Mouse (Mus musculus): ENCODE results near the gene Cby3. TPM values are rescaled to one million over a fixed set of nuclear protein-coding genes. Genes with fewer than 3 reads are reported as not detected.

The Cby3 gene
- polyA plus RNA-seq, 1 experiment, result not detected

GRCm38 (mm10) chr11:50336891-50337290, 17.4 kb upstream of the Cby3 start:
- Histone ChIP-seq H3K4me2 (ENCODE audit: low read depth) (no peak overlapping the region), H3K27me3 (ENCODE audit: control insufficient read depth, insufficient read depth, insufficient read length) (no peaks in the 10 kb centered on the region), H3K36me3 (ENCODE audit: control insufficient read depth, insufficient read depth) (no peaks in the 10 kb centered on the region), H3ac (ENCODE audit: control insufficient read depth, insufficient read length) (no peak overlapping the region), H3K79me2 (ENCODE audit: control insufficient read depth, insufficient read depth) (no peaks in the 10 kb centered on the region), H3K4me3 (no peak overlapping the region)
- TF ChIP-seq REST (IDR thresholded peaks at IDR 0.05; ENCODE audit: insufficient read depth, insufficient read length) (no peak), MYOD1 (IDR thresholded peaks at IDR 0.05; ENCODE audit: control insufficient read depth in 1 of 3, insufficient read length in 2 of 3, low read depth in 2 of 3) (no peak), CEBPB (IDR thresholded peaks at IDR 0.05; ENCODE audit: insufficient read depth, poor library complexity, severe bottlenecking) (no peak), MAX (IDR thresholded peaks at IDR 0.05; ENCODE audit: low read depth) (no peak), TCF3 (IDR thresholded peaks at IDR 0.05; ENCODE audit: insufficient read length, low read depth) (no peak), POLR2AphosphoS2 (IDR thresholded peaks at IDR 0.05; ENCODE audit: insufficient read length, low read depth) (no peak), MYOG (IDR thresholded peaks at IDR 0.05; ENCODE audit: control insufficient read depth in 1 of 3, insufficient read depth in 1 of 3, insufficient read length in 2 of 3, low read depth in 2 of 3) (no peak), POLR2A (IDR thresholded peaks at IDR 0.05; ENCODE audit: insufficient read length, low read depth) (no peak), SRF (IDR thresholded peaks at IDR 0.05; ENCODE audit: control insufficient read depth, insufficient read length, low read depth) (no peak), TCF12 (IDR thresholded peaks at IDR 0.05; ENCODE audit: insufficient read depth, poor library complexity, severe bottlenecking) (no peak), E2F4 (IDR thresholded peaks at IDR 0.05; ENCODE audit: insufficient read depth) (no peak), USF1 (IDR thresholded peaks at IDR 0.05; ENCODE audit: low read depth) (no peak)

GRCm38 (mm10) chr11:50345486-50345885, 8.8 kb upstream of the Cby3 start:
- Histone ChIP-seq H3K27me3 (ENCODE audit: control insufficient read depth, insufficient read depth, insufficient read length) (no peaks in the 10 kb centered on the region), H3K79me2 (ENCODE audit: control insufficient read depth, insufficient read depth) (no peaks in the 10 kb centered on the region), H3ac (ENCODE audit: control insufficient read depth, insufficient read length) (no peak overlapping the region), H3K4me3 (no peak overlapping the region), H3K36me3 (ENCODE audit: control insufficient read depth, insufficient read depth) (no peaks in the 10 kb centered on the region), H3K4me2 (ENCODE audit: low read depth) (no peak overlapping the region)
- TF ChIP-seq TCF12 (IDR thresholded peaks at IDR 0.05; ENCODE audit: insufficient read depth, poor library complexity, severe bottlenecking) (no peak), SRF (IDR thresholded peaks at IDR 0.05; ENCODE audit: control insufficient read depth, insufficient read length, low read depth) (no peak), MYOD1 (IDR thresholded peaks at IDR 0.05; ENCODE audit: control insufficient read depth in 1 of 3, insufficient read length in 2 of 3, low read depth in 2 of 3) (no peak), TCF3 (IDR thresholded peaks at IDR 0.05; ENCODE audit: insufficient read length, low read depth) (no peak), CEBPB (IDR thresholded peaks at IDR 0.05; ENCODE audit: insufficient read depth, poor library complexity, severe bottlenecking) (no peak), POLR2AphosphoS2 (IDR thresholded peaks at IDR 0.05; ENCODE audit: insufficient read length, low read depth) (no peak), REST (IDR thresholded peaks at IDR 0.05; ENCODE audit: insufficient read depth, insufficient read length) (no peak), MYOG (IDR thresholded peaks at IDR 0.05; ENCODE audit: control insufficient read depth in 1 of 3, insufficient read depth in 1 of 3, insufficient read length in 2 of 3, low read depth in 2 of 3) (no peak), E2F4 (IDR thresholded peaks at IDR 0.05; ENCODE audit: insufficient read depth) (no peak), MAX (IDR thresholded peaks at IDR 0.05; ENCODE audit: low read depth) (no peak), POLR2A (IDR thresholded peaks at IDR 0.05; ENCODE audit: insufficient read length, low read depth) (no peak), USF1 (IDR thresholded peaks at IDR 0.05; ENCODE audit: low read depth) (no peak)

GRCm38 (mm10) chr11:50346256-50347032, 7.8 kb upstream of the Cby3 start:
- TF ChIP-seq MAX (IDR thresholded peaks at IDR 0.05; ENCODE audit: low read depth) (no peak), POLR2A (IDR thresholded peaks at IDR 0.05; ENCODE audit: insufficient read length, low read depth) (no peak), USF1 (IDR thresholded peaks at IDR 0.05; ENCODE audit: low read depth) (no peak), POLR2AphosphoS2 (IDR thresholded peaks at IDR 0.05; ENCODE audit: insufficient read length, low read depth) (no peak), TCF12 (IDR thresholded peaks at IDR 0.05; ENCODE audit: insufficient read depth, poor library complexity, severe bottlenecking) (no peak), MYOD1 (IDR thresholded peaks at IDR 0.05; ENCODE audit: control insufficient read depth in 1 of 3, insufficient read length in 2 of 3, low read depth in 2 of 3) (no peak), SRF (IDR thresholded peaks at IDR 0.05; ENCODE audit: control insufficient read depth, insufficient read length, low read depth) (no peak), TCF3 (IDR thresholded peaks at IDR 0.05; ENCODE audit: insufficient read length, low read depth) (no peak), E2F4 (IDR thresholded peaks at IDR 0.05; ENCODE audit: insufficient read depth) (no peak), CEBPB (IDR thresholded peaks at IDR 0.05; ENCODE audit: insufficient read depth, poor library complexity, severe bottlenecking) (no peak), REST (IDR thresholded peaks at IDR 0.05; ENCODE audit: insufficient read depth, insufficient read length) (no peak), MYOG (IDR thresholded peaks at IDR 0.05; ENCODE audit: control insufficient read depth in 1 of 3, insufficient read depth in 1 of 3, insufficient read length in 2 of 3, low read depth in 2 of 3) (no peak)
- H3ac ChIP-seq (ENCODE audit: control insufficient read depth, insufficient read length), result no peak overlapping the region
- no peaks in the 10 kb centered on the region for H3K79me2 ChIP-seq (ENCODE audit: control insufficient read depth, insufficient read depth)
- H3K4me2 ChIP-seq (ENCODE audit: low read depth), result no peak overlapping the region
- no peaks in the 10 kb centered on the region for H3K27me3 ChIP-seq (ENCODE audit: control insufficient read depth, insufficient read depth, insufficient read length)
- no peaks in the 10 kb centered on the region for H3K36me3 ChIP-seq (ENCODE audit: control insufficient read depth, insufficient read depth)
- H3K4me3 ChIP-seq, result no peak overlapping the region

GRCm38 (mm10) chr11:50352177-50352576, 2.1 kb upstream of the Cby3 start:
- Histone ChIP-seq H3K4me2 (ENCODE audit: low read depth) (no peak overlapping the region), H3K4me3 (no peak overlapping the region), H3ac (ENCODE audit: control insufficient read depth, insufficient read length) (no peak overlapping the region), H3K79me2 (ENCODE audit: control insufficient read depth, insufficient read depth) (no peaks in the 10 kb centered on the region), H3K36me3 (ENCODE audit: control insufficient read depth, insufficient read depth) (no peaks in the 10 kb centered on the region), H3K27me3 (ENCODE audit: control insufficient read depth, insufficient read depth, insufficient read length) (peaks cover 13% of the 10 kb centered on the region)
- no peak for TF ChIP-seq MAX (IDR thresholded peaks at IDR 0.05; ENCODE audit: low read depth)
- no peak for TF ChIP-seq CEBPB (IDR thresholded peaks at IDR 0.05; ENCODE audit: insufficient read depth, poor library complexity, severe bottlenecking)
